Mouse (Mus musculus): ENCODE data around the gene Smlr1.

DNA sequence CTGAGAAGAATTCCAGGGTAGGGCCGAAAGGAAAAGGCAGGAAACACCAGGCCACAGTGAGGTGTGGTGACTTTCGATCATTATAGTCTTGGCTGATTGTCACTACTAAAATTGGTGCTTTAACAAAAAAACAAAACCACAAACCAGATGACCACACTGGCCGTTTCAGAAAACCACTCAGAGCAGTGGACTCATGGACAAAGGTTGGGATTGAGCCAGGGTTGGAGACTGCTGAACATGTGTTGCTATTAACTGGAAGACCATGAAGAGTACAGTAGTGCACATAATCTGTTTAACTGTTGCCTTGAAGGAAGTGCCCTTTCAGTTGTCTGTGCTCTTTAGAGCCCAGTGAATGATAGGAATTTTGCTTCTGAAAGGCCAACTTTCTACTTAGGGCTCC lies 8.9 kb downstream of the Smlr1 start:
- TF ChIP-seq CTCF (IDR thresholded peaks at IDR 0.05; ENCODE audit: low read depth) (no peak), EP300 (IDR thresholded peaks at IDR 0.05; ENCODE audit: low read depth) (no peak)
